Mouse (Mus musculus) left cerebral cortex, postnatal 36 days (tissue): ENCODE measurements around the gene Hist1h3e. TPM values are rescaled to one million over a fixed set of nuclear protein-coding genes. Genes with fewer than 3 reads are reported as not detected.

Source experiments
- microRNA-seq: library from miRNA; unstranded; fragments of <30 nt; microRNA quantifications from one replicate; pipeline ENCODE4 v1.2.0, GENCODE M21; 2022
- total RNA-seq, 2 experiments: library from RNA; stranded (reverse); gene quantifications; 2 replicates each; pipeline ENCODE4 v1.2.3; 2021

Hist1h3e gene
- total RNA-seq, 2 experiments from 2014 or later: 46.6 to 51.6 TPM

Small RNA genes within 50 kb of the gene (microRNA-seq; reads per million reads assigned to microRNA genes)
- not detected for gene Gm44297
- not detected for gene Gm44359
- gene Gm44394: not detected
- gene n-TStga1: not detected

Other genes with a start within 250 kb of the Hist1h3e start
- gene Zfp322a, start 193.2 kb downstream of the Hist1h3e start, total RNA-seq: 10 to 100 TPM; 26.3 to 35.5 TPM
- 1 to 10 TPM; 8.4 to 8.5 TPM for gene Abt1, start 138.5 kb downstream of the Hist1h3e start, total RNA-seq
- gene Btn1a1, start 96.5 kb downstream of the Hist1h3e start, total RNA-seq: not detected
- gene Btn2a2, start 73.5 kb downstream of the Hist1h3e start, total RNA-seq: 1 to 10 TPM in 1 of 2 experiments, under 1 TPM in 1; 0.93 to 1.5 TPM
- gene Hist1h4h, start 31.3 kb downstream of the Hist1h3e start, total RNA-seq: 100 to 1,000 TPM; 319 to 326 TPM
- gene Hist1h2af, start 28.5 kb downstream of the Hist1h3e start, total RNA-seq: 1 to 10 TPM; 6.2 to 7.0 TPM
- gene Hist1h3g, start 26.9 kb downstream of the Hist1h3e start, total RNA-seq: 1 to 10 TPM; 3.6 to 4.6 TPM
- gene Hist1h2bh, start 19.0 kb downstream of the Hist1h3e start, total RNA-seq: 1 to 10 TPM in 1 of 2 experiments, under 1 TPM in 1; 0.79 to 1.2 TPM
- 10 to 100 TPM; 17.9 to 18.2 TPM for gene Hist1h3f, start 18.3 kb downstream of the Hist1h3e start, total RNA-seq
- gene Hist1h4f, start 10.7 kb downstream of the Hist1h3e start, total RNA-seq: 100 to 1,000 TPM; 173 to 184 TPM
- 1 to 10 TPM; 4.7 to 6.5 TPM for gene Hist1h1d, start 9.1 kb downstream of the Hist1h3e start, total RNA-seq
- gene Hist1h2ae, start 8.9 kb upstream of the Hist1h3e start, total RNA-seq: 1 to 10 TPM; 6.2 to 7.8 TPM
- 10 to 100 TPM; 86.3 to 99.7 TPM for gene Hist1h2bg, start 9.0 kb upstream of the Hist1h3e start, total RNA-seq
- 10 to 100 TPM; 20.6 to 28.9 TPM for gene Hist1h2bf, start 11.8 kb upstream of the Hist1h3e start, total RNA-seq
- 1 to 10 TPM; 3.1 to 8.2 TPM for gene Hist1h2ad, start 12.0 kb upstream of the Hist1h3e start, total RNA-seq
- gene Hist1h3d, start 13.4 kb upstream of the Hist1h3e start, total RNA-seq: 10 to 100 TPM in 1 of 2 experiments, 1 to 10 TPM in 1; 7.7 to 10.8 TPM
- 100 to 1,000 TPM; 160 to 166 TPM for gene Hist1h4d, start 19.2 kb upstream of the Hist1h3e start, total RNA-seq
- 1 to 10 TPM; 7.0 to 7.4 TPM for gene Hist1h2be, start 58.8 kb upstream of the Hist1h3e start, total RNA-seq
- gene Hist1h1e, start 60.2 kb upstream of the Hist1h3e start, total RNA-seq: 10 to 100 TPM; 70.8 to 73.2 TPM
- 1 to 10 TPM; 2.5 to 2.9 TPM for gene Hist1h2ac, start 121.6 kb upstream of the Hist1h3e start, total RNA-seq
- 10 to 100 TPM; 32.1 to 33.8 TPM for gene Hist1h2bc, start 121.8 kb upstream of the Hist1h3e start, total RNA-seq
- gene Hist1h1t, start 133.4 kb upstream of the Hist1h3e start, total RNA-seq: not detected
- 100 to 1,000 TPM; 107 to 117 TPM for gene Hist1h4c, start 136.1 kb upstream of the Hist1h3e start, total RNA-seq
- 1 to 10 TPM; 2.4 to 3.7 TPM for gene Hfe, start 148.5 kb upstream of the Hist1h3e start, total RNA-seq
- 10 to 100 TPM; 68.2 to 74.7 TPM for gene Hist1h1c, start 176.4 kb upstream of the Hist1h3e start, total RNA-seq
- 1 to 10 TPM; 1.9 to 2.6 TPM for gene Hist1h3c, start 183.2 kb upstream of the Hist1h3e start, total RNA-seq
- 10 to 100 TPM; 17.9 to 19.8 TPM for gene Hist1h2bb, start 184.4 kb upstream of the Hist1h3e start, total RNA-seq
- gene Hist1h2ab, start 188.8 kb upstream of the Hist1h3e start, total RNA-seq: 10 to 100 TPM; 28.3 to 44.5 TPM
- gene Hist1h3b, start 189.9 kb upstream of the Hist1h3e start, total RNA-seq: 10 to 100 TPM in 1 of 2 experiments, 1 to 10 TPM in 1; 9.7 to 14.5 TPM
- 10 to 100 TPM; 87.5 to 90.3 TPM for gene Hist1h4b, start 194.6 kb upstream of the Hist1h3e start, total RNA-seq
- 10 to 100 TPM; 62.2 to 71.7 TPM for gene Hist1h4a, start 198.9 kb upstream of the Hist1h3e start, total RNA-seq
- gene Hist1h3a, start 200.0 kb upstream of the Hist1h3e start, total RNA-seq: 10 to 100 TPM; 41.3 to 42.8 TPM
- 10 to 100 TPM; 26.1 to 28.4 TPM for gene Hist1h1a, start 201.3 kb upstream of the Hist1h3e start, total RNA-seq
- gene Trim38, start 207.5 kb upstream of the Hist1h3e start, total RNA-seq: not detected
- not detected for gene Slc17a2, start 244.6 kb upstream of the Hist1h3e start, total RNA-seq